Mouse (Mus musculus): Measurements from ENCODE around the gene Prph2.
A peak's percentile ranks its signal among the peaks of the same experiment; 100 is the strongest.

Gene Prph2

GRCm38 (mm10) chr17:46890843-46891594 is 19.2 kb upstream of the Prph2 start:
- ATAC-seq (ENCODE audit: low TSS enrichment) = peak; percentile 46

- ATAC-seq (ENCODE audit: low TSS enrichment) = no peak
Measured at GRCm38 (mm10) chr17:46895426-46895825, 14.8 kb upstream of the Prph2 start.

- no peak for ATAC-seq (ENCODE audit: low TSS enrichment)
Measured at GRCm38 (mm10) chr17:46897221-46897950, 12.9 kb upstream of the Prph2 start.

- no peak for ATAC-seq (ENCODE audit: low TSS enrichment)
Measured at GRCm38 (mm10) chr17:46900941-46901340, 9.3 kb upstream of the Prph2 start.

- ATAC-seq (ENCODE audit: low TSS enrichment) = peak; percentile 89; the same call in 1 of the 2 replicates
Measured at GRCm38 (mm10) chr17:46903876-46904490, 6.3 kb upstream of the Prph2 start.

DNA sequence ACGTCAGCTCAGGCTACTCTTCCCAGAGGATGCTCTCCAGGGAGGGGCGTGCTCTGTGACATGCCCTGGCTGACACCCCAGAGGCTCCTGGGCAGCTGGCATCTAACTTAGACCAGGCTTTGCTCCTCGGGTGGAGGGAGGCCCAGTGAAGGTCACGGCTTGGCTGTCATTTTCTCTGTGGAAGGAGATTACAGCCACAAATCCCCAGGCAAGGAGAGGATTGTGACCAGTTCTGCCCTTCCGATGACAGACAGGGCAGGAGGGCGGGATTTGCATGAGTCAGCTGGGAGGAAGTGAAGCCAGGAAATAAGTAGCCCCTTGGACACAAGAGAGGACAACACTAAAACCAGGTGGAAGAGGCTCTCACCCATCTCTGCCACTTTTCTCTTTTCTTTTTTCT is 2.1 kb downstream of the Prph2 start:
- ATAC-seq (ENCODE audit: low TSS enrichment) = no peak

- ATAC-seq (ENCODE audit: low TSS enrichment) = no peak
Measured at GRCm38 (mm10) chr17:46915129-46915528, 4.9 kb downstream of the Prph2 start.

- 0 out of 2 replicates have a peak, but pooled peaks have one; percentile 5 for ATAC-seq (ENCODE audit: low TSS enrichment)
Measured at GRCm38 (mm10) chr17:46918951-46919350, 8.7 kb downstream of the Prph2 start.

GRCm38 (mm10) chr17:46920855-46921254 is 10.6 kb downstream of the Prph2 start:
- no peak for ATAC-seq (ENCODE audit: low TSS enrichment)

- no peak for ATAC-seq (ENCODE audit: low TSS enrichment)
Measured at GRCm38 (mm10) chr17:46926192-46926591, 15.9 kb downstream of the Prph2 start.

- ATAC-seq (ENCODE audit: low TSS enrichment) = no peak
Measured at GRCm38 (mm10) chr17:46926941-46927340, 16.7 kb downstream of the Prph2 start.

GRCm38 (mm10) chr17:46927781-46928180 is 17.5 kb downstream of the Prph2 start:
- peak; percentile 81 for ATAC-seq (ENCODE audit: low TSS enrichment)

DNA sequence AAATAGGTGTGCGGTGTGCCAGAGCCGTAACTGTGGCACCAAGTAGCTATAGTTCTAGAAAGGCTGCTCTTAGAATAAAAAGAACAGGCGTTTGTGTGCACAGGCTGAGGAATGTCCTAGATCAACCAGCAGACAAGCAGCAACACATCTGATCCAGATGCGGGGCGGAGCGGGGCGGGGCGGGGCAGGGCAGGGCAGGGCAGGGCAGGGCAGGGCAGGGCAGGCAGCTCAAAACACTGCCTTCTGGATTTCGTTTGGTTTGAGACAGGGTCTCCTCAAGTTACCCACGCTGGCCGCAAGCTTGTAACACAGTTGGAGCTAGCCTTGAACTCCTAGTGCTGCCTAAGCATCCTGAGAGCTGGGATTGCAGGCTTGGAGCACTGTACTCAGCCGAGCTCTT is 19.0 kb downstream of the Prph2 start:
- ATAC-seq (ENCODE audit: low TSS enrichment) = no peak

DNA sequence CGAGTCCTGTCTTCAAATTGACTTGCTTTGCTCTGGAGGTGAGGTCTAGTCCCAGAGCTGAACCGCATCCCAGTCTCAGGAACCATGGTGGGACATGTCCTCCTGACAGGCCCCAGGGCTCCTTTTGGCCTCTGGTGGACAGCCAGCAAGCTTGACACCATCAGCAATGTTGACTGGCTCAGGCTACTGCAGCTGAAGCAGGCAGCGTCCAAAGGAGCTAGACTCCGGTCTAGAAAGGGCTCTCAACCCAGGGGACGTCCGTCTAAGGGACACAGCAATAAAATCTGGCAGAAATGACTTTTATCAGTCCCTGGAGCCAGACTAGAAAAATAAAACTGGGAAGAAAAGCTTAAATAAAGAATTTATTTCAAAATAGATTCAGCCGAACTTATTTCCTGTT is 19.6 kb downstream of the Prph2 start:
- ATAC-seq (ENCODE audit: low TSS enrichment) = no peak

DNA sequence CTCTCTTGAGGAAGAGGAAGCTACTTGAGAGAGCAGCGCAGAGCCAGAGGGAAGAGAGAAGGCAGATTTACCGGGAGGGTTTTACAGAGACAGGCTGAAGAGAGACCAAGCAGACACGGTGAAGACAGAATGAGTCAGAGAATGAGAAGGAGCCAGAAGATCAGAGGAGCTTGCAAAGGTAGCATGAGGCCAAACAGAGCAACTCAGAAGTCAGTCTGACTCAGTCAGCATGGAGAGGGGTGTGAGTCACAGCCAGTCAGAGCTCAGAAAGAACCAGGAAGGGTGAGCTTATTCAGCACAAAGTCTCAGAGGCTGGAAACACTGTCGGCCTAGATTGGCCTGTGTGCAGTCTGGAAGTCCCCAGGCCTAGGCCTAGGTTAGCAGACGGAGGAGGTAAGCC is 22.7 kb downstream of the Prph2 start:
- ATAC-seq (ENCODE audit: low TSS enrichment) = peak; percentile 66

- ATAC-seq (ENCODE audit: low TSS enrichment) = peak; percentile 53
Measured at GRCm38 (mm10) chr17:46933557-46934348, 23.5 kb downstream of the Prph2 start.

GRCm38 (mm10) chr17:46940461-46940860 is 30.2 kb downstream of the Prph2 start:
- ATAC-seq (ENCODE audit: low TSS enrichment) = no peak

GRCm38 (mm10) chr17:46942421-46942820 is 32.2 kb downstream of the Prph2 start:
- ATAC-seq (ENCODE audit: low TSS enrichment) = no peak

DNA sequence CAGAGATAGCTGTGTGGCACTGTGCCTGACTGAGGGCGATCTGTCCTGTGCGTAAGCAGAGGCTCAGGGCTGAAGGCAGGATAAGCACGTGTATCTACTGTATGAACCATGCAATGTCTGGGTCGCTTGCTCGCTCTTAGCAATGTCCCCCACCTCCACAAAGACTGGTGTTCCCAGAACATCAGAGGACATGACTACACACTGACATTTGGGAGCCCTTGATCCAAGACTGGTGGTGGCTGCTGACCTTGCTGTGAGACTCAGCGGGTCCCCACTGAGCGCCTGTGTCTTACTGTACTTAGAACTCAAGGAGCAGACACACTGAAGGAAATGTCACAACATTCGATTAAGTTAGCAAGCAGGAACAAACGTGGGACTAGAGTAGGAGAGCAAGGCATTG is 36.0 kb downstream of the Prph2 start:
- peak; percentile 69; the same call in 1 of the 2 replicates for ATAC-seq (ENCODE audit: low TSS enrichment)

GRCm38 (mm10) chr17:46958045-46958444 is 47.8 kb downstream of the Prph2 start:
- no peak for ATAC-seq (ENCODE audit: low TSS enrichment)

GRCm38 (mm10) chr17:46960216-46960615 is 50.0 kb downstream of the Prph2 start:
- ATAC-seq (ENCODE audit: low TSS enrichment) = 0 out of 2 replicates have a peak, but pooled peaks have one; percentile 10

DNA sequence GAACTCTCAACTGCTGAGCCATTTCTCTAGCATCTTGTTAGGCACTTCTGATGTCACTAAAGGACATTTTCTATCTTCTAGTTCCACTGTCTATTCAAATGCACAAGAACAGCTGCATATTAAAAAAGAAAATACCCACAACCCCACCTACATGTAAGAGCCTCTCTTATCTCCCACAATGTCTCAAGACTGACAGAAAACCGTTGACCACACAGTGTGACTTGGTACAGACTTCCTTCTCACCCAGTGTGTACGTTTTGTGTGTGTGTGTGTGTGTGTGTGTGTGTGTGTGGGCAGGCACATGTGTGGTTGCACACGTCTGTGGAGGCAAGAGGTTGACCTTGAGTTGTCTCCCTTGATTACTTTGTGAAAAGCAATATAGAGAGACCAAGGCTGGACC is 51.9 kb downstream of the Prph2 start:
- no peak for ATAC-seq (ENCODE audit: low TSS enrichment)

Measured in frontal cortex, adult (tissue).